26 mouse cellular contexts compared by ENCODE assay signal in the genomic region with DNA sequence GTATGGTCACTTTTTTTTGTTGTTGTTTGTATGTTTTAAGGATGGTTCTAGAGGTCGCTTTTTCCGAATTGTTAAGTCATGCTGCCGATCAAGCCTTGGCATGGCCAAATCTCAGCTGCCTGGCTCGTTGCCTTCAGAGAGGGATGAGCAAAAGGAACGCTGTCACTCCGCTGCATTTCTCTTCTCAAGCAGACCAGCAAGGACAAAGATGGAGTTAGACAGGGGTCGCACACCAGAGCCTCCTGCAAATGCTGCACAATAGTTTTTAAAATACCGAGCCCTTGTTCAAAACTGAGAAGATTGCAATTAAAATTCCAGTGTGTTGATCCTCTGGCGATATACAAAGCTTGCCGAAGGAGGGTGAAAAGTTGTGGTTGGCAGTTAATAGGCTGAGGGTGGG.
"Had no signal": no experiment of that assay in that cellular context is flagged by ENCODE, and none has a peak within 500 bp of the region (broad histone marks: within the 10 kb centered on the region; RNA-seq: fewer than 3 reads in every experiment).

No protein-coding gene starts in this region.

- H3K4me2 ChIP-seq: heart, embryonic 12.5 days; hindbrain, embryonic 12.5 days; hindbrain, embryonic 14.5 days; kidney, embryonic 15.5 days; limb, embryonic 13.5 days; limb, embryonic 15.5 days; liver, embryonic 12.5 days had no signal

- H3K9me3 ChIP-seq: heart, embryonic 12.5 days; hindbrain, embryonic 10.5 days; hindbrain, embryonic 12.5 days; kidney, embryonic 15.5 days; limb, embryonic 13.5 days; limb, embryonic 15.5 days; liver, embryonic 12.5 days had no signal

- H3K4me1 ChIP-seq: heart, embryonic 12.5 days; hindbrain, embryonic 12.5 days; liver, embryonic 12.5 days had no signal

- H3K4me3 ChIP-seq: heart, adult 2 months; heart, embryonic 12.5 days; hindbrain, embryonic 10.5 days; hindbrain, embryonic 12.5 days; kidney, embryonic 15.5 days; left cerebral cortex, adult 2 months; limb, embryonic 13.5 days; limb, embryonic 15.5 days; liver, embryonic 12.5 days had no signal

- DNase-seq: gastrocnemius, postnatal 14 days; gastrocnemius, postnatal 36 days; heart, adult 11 months; heart, adult 2 months; heart, postnatal 10 days; heart, postnatal 4 days; kidney, adult 11 months; kidney, adult 2 months; kidney, adult 9 months; kidney, postnatal 14 days; kidney, postnatal 36 days; layer of hippocampus, adult 9-11 months; layer of hippocampus, postnatal 36 days had no signal

- H3K27me3 ChIP-seq: heart, embryonic 12.5 days; hindbrain, embryonic 12.5 days; kidney, embryonic 15.5 days; limb, embryonic 15.5 days; liver, embryonic 12.5 days had no signal

- H3K9ac ChIP-seq: heart, embryonic 12.5 days; hindbrain, embryonic 12.5 days; hindbrain, embryonic 14.5 days; kidney, embryonic 15.5 days; limb, embryonic 13.5 days; limb, embryonic 15.5 days; liver, embryonic 12.5 days; liver, embryonic 14.5 days had no signal

- H3K27ac ChIP-seq: heart, adult 2 months; hindbrain, embryonic 10.5 days; hindbrain, embryonic 12.5 days; hindbrain, embryonic 14.5 days; kidney, embryonic 15.5 days; kidney, postnatal 0 days; left cerebral cortex, adult 2 months; limb, embryonic 13.5 days; limb, embryonic 15.5 days; liver, embryonic 12.5 days; liver, embryonic 14.5 days had no signal

- ATAC-seq: inflammation-experienced regulatory T-cells, adult 6 months; intestine, embryonic 16.5 days; liver, embryonic 12.5 days had no signal

- H3K36me3 ChIP-seq: heart, embryonic 12.5 days; hindbrain, embryonic 10.5 days; hindbrain, embryonic 12.5 days; kidney, embryonic 15.5 days; limb, embryonic 13.5 days; limb, embryonic 15.5 days; liver, embryonic 12.5 days had no signal
